Mouse (Mus musculus) left cerebral cortex, adult 2 months (tissue): ENCODE measurements around the gene Lcorl. TPM values are rescaled to one million over a fixed set of nuclear protein-coding genes. Genes with fewer than 3 reads are reported as not detected.
"Not testable (repeated sequence)": the region's sequence is repeated elsewhere in the genome, so short reads cannot be mapped to it uniquely, and the experiment has no call there.

Experiments
- DNase-seq, 2 experiments: peaks; one replicate each; pipeline ENCODE4 v3.0.0; 2021 to 2022; ENCODE audit warnings: low spot score in 2 of 2, mixed read lengths in 1 of 2; ENCODE audit errors: extremely low spot score in 1 of 2
- H3K27ac ChIP-seq: fragments of 200-600 bp; 2 replicates; pipeline ENCODE4 v1.8.1; 2022
- H3K4me3 ChIP-seq: fragments of 200-600 bp; 2 replicates; pipeline ENCODE4 v1.8.1; 2022
- CTCF ChIP-seq: fragments of 200-600 bp; IDR thresholded peaks from 2 replicates; pipeline ENCODE4 v1.8.1; 2022; ENCODE audit warnings: antibody characterized with exemption, mild to moderate bottlenecking, moderate library complexity
- intact Hi-C: fragments of 180-260 bp; cut with DNase I; formaldehyde crosslinking; loops from one replicate; pipeline ENCODE4 v1.15.1; 2025
- total RNA-seq, 2 experiments: library from RNA; stranded (reverse); gene quantifications; 2 replicates each; pipeline ENCODE4 v1.2.3; 2021

The Lcorl gene
- total RNA-seq, 2 experiments from 2014 or later: 31.2 to 32.2 TPM

DNA sequence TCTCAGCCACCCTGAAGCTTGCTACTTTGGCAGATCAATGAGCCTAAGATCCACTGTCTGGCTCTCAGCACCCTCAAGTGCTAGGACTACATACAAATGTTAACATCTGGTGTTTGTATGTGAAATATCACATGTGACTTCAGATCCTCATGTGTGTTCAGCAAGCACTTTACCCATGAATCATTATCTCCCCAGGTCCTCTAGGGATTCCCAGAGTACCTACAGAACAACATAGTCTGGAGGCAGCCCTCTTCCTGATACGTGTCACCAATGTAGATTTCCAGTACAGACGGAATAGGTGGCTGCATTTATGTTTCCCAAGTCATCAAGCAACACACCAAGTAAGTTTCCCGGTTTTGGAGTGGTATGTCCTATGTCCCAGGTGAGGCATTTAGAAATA lies 188.6 kb downstream of the Lcorl start:
- TF ChIP-seq CTCF: no peak
- intact Hi-C loops: loop anchor here (1.0 to 2.0 kb wide), 4 partner anchors 30 to 678 kb away; partner anchors contain the start of gene Fam184b
- peak in 1 of 2 experiments; percentile 10 for DNase-seq
- Histone ChIP-seq H3K27ac (peak overlapping the region; percentile 66), H3K4me3 (peak overlapping the region; percentile 66)

DNA sequence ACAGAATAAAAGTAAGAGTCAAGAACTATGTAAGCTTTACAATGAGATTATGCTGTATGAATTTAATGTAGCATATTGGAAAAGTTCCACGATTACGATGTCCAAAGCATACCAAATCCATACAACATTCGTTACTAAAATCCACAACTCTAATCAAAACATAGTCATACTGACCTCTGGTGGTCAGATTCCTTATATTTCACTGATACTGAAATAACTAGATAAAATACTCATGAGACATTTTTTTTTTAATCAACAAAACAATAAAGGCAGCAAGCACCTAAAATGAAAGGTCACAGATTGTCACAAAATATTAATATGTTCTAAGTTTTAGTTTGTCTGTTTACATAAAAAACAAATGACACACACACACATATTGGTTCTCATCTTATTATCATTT lies 189.1 kb downstream of the Lcorl start:
- peak; percentile 72 for TF ChIP-seq CTCF
- H3K4me3 ChIP-seq: no peak overlapping the region
- no peak overlapping the region for H3K27ac ChIP-seq
- intact Hi-C loops: loop anchor here (2.0 kb wide), 2 partner anchors 30 to 678 kb away; partner anchors contain the start of gene Fam184b
- DNase-seq: no peak

- H3K4me3 ChIP-seq, H3K27ac ChIP-seq, DNase-seq, intact Hi-C loops: not testable (repeated sequence)
These were observed 199.0 kb downstream of the Lcorl start for GRCm38 (mm10) chr5:45658406-45658805.

GRCm38 (mm10) chr5:45651026-45651703 lies 206.2 kb downstream of the Lcorl start:
- no peak for DNase-seq
- intact Hi-C loops: no loop called here
- no peak overlapping the region for H3K4me3 ChIP-seq
- H3K27ac ChIP-seq: no peak overlapping the region
- no peak for TF ChIP-seq CTCF

Other genes with a start within 250 kb of the Lcorl start
- gene Fam184b, start 218.0 kb downstream of the Lcorl start, total RNA-seq: 1 to 10 TPM; 8.1 TPM
- under 1 TPM; 0.20 to 0.56 TPM for gene Ncapg, start 187.7 kb downstream of the Lcorl start, total RNA-seq